Mouse (Mus musculus) forebrain, embryonic 11.5 days (tissue): Measurements from ENCODE around the gene Rpgr. TPM values are rescaled to one million over a fixed set of nuclear protein-coding genes. Genes with fewer than 3 reads are reported as not detected.

Experiments
- ATAC-seq: fragments of 200-750 bp; cut with Nextera tagmentation; replicated peaks from 2 replicates; pipeline ENCODE4 v1.8.0; 2017; ENCODE audit warnings: moderate TSS enrichment; ENCODE audit not compliant: low FRiP score
- DNase-seq: peaks from one replicate; pipeline ENCODE4 v3.0.0-alpha.2; 2017; ENCODE audit warnings: low spot score
- H3K27ac ChIP-seq: fragments of 300-500 bp; sonication (generic); 2 replicates; pipeline ENCODE4 v1.5.1; 2014; ENCODE audit warnings: low read depth, low read length
- H3K27me3 ChIP-seq: fragments of 300-500 bp; sonication (generic); 2 replicates; pipeline ENCODE4 v1.6.1; 2014; ENCODE audit warnings: mild to moderate bottlenecking, low read length, mixed read lengths; ENCODE audit not compliant: control insufficient read depth, insufficient read depth
- H3K36me3 ChIP-seq: fragments of 300-500 bp; sonication (generic); 2 replicates; pipeline ENCODE4 v1.6.1; 2014; ENCODE audit warnings: mild to moderate bottlenecking, low read length, moderate library complexity, mixed read lengths; ENCODE audit not compliant: control insufficient read depth, insufficient read depth
- H3K4me1 ChIP-seq: fragments of 300-500 bp; sonication (generic); replicated peaks from 2 replicates; pipeline ENCODE4 v1.6.1; 2014; ENCODE audit warnings: low read length, mixed read lengths; ENCODE audit not compliant: control insufficient read depth, insufficient read depth
- H3K4me2 ChIP-seq: fragments of 300-500 bp; sonication (generic); 2 replicates; pipeline ENCODE4 v1.6.1; 2014; ENCODE audit warnings: low read depth, mild to moderate bottlenecking, low read length, moderate library complexity, mixed read lengths; ENCODE audit not compliant: severe bottlenecking
- H3K4me3 ChIP-seq: fragments of 300-500 bp; sonication (generic); 2 replicates; pipeline ENCODE4 v1.5.1; 2014; ENCODE audit warnings: low read depth, low read length
- H3K9ac ChIP-seq: fragments of 300-500 bp; sonication (generic); 2 replicates; pipeline ENCODE4 v1.6.1; 2014; ENCODE audit warnings: low read length
- H3K9me3 ChIP-seq: fragments of 300-500 bp; sonication (generic); 2 replicates; pipeline ENCODE4 v1.6.1; 2016; ENCODE audit warnings: low read length, mixed read lengths; ENCODE audit not compliant: control insufficient read depth
- WGBS: fragments of 180-500 bp; shearing (Covaris S2); extraction: QIAGEN DNeasy Blood & Tissue Kit; methylation state at CpG from one replicate; pipeline ENCODE4 v1.1.7; 2014; 5-methylcytosine and 5-hydroxymethylcytosine counted together
- polyA plus RNA-seq: library from polyadenylated mRNA; unstranded; fragments of >200 nt; fragmentation: Nextera tagmentation; extraction: Ambion mirVana; gene quantifications from 2 replicates; pipeline ENCODE4 v1.2.1, GENCODE M21; 2014

The Rpgr gene
- polyA plus RNA-seq, result 33.0 and 37.3 TPM in 2 replicates

- H3K4me3 ChIP-seq, result peak within 1 kb of the TSS; percentile 48
- WGBS, result 20% methylated on average over 40 of the region's 47 CpGs
- peak within 1 kb of the TSS; percentile 56 for H3K9ac ChIP-seq
- H3K27ac ChIP-seq, result peak within 1 kb of the TSS; percentile 37; the same call in 1 of the 2 replicates
- no peaks in the 10 kb centered on the region for H3K4me1 ChIP-seq
- DNase-seq (peak; percentile 94), ATAC-seq (peak; percentile 98)
- peak within 1 kb of the TSS; percentile 45 for H3K4me2 ChIP-seq
- no peaks in the 10 kb centered on the region for H3K27me3 ChIP-seq
- H3K36me3 ChIP-seq, result no peaks in the 10 kb centered on the region
- H3K9me3 ChIP-seq, result no peaks in the 10 kb centered on the region
These were observed at the start of gene Rpgr for GRCm38 (mm10) chrX:10216410-10216949. Rpgr (minus strand) TSS chrX:10216920.

GRCm38 (mm10) chrX:10258260-10258659 lies 41.5 kb upstream of the Rpgr start:
- Histone ChIP-seq H3K9ac (no peak overlapping the region), H3K4me1 (no peaks in the 10 kb centered on the region), H3K4me2 (no peak overlapping the region), H3K9me3 (no peaks in the 10 kb centered on the region), H3K27me3 (no peaks in the 10 kb centered on the region), H3K27ac (no peak overlapping the region), H3K36me3 (no peaks in the 10 kb centered on the region), H3K4me3 (no peak overlapping the region)
- 67% methylated on average over 5 of the region's 5 CpGs for WGBS
- no peak for ATAC-seq
- no peak for DNase-seq

DNA sequence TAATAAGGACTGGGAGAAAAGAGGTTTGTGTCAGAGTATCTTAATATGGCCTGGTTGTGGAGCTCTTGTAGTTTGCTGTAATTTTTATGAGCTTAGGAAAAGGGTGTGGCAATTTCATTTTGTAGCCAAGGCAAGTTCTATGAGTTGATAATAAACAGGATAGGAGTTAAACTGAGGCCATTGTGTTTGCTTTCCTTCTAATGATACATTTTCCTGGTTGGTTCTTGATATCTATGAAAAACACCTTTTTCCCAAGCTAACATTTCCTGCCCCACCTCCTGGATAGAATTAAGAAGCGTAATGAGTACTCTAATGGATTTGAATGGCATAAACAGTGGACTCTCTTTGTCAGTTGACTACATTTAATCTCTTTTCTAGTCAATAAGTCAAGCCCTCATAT lies 41.1 kb upstream of the Rpgr start:
- ATAC-seq, result no peak
- 92% methylated on average over 1 of the region's 1 CpGs for WGBS
- H3K4me2 ChIP-seq, result no peak overlapping the region
- H3K4me1 ChIP-seq, result no peaks in the 10 kb centered on the region
- no peak for DNase-seq
- H3K9ac ChIP-seq, result no peak overlapping the region
- no peak overlapping the region for H3K4me3 ChIP-seq
- H3K27me3 ChIP-seq, result no peaks in the 10 kb centered on the region
- no peaks in the 10 kb centered on the region for H3K36me3 ChIP-seq
- no peak overlapping the region for H3K27ac ChIP-seq
- no peaks in the 10 kb centered on the region for H3K9me3 ChIP-seq

- Histone ChIP-seq H3K36me3 (no peaks in the 10 kb centered on the region), H3K27ac (no peak within 1 kb of the TSS), H3K9me3 (no peaks in the 10 kb centered on the region), H3K4me3 (no peak within 1 kb of the TSS), H3K9ac (no peak within 1 kb of the TSS), H3K4me1 (no peaks in the 10 kb centered on the region), H3K27me3 (no peaks in the 10 kb centered on the region), H3K4me2 (no peak within 1 kb of the TSS)
- 63% methylated on average over 2 of the region's 2 CpGs for whole genome bisulfite sequencing
- ATAC-seq (no peak), DNase-seq (no peak)
These were observed 35.3 kb upstream of the Rpgr start, which contains the start of gene Otc for GRCm38 (mm10) chrX:10251852-10252504. Otc (plus strand) TSS chrX:10252305.

GRCm38 (mm10) chrX:10251357-10251756 lies 34.6 kb upstream of the Rpgr start:
- ATAC-seq (no peak), DNase-seq (no peak)
- H3K9ac ChIP-seq, result no peak overlapping the region
- H3K4me1 ChIP-seq, result no peaks in the 10 kb centered on the region
- H3K9me3 ChIP-seq, result no peaks in the 10 kb centered on the region
- no peaks in the 10 kb centered on the region for H3K36me3 ChIP-seq
- no peak overlapping the region for H3K4me3 ChIP-seq
- H3K27me3 ChIP-seq, result no peaks in the 10 kb centered on the region
- no peak overlapping the region for H3K27ac ChIP-seq
- no peak overlapping the region for H3K4me2 ChIP-seq

DNA sequence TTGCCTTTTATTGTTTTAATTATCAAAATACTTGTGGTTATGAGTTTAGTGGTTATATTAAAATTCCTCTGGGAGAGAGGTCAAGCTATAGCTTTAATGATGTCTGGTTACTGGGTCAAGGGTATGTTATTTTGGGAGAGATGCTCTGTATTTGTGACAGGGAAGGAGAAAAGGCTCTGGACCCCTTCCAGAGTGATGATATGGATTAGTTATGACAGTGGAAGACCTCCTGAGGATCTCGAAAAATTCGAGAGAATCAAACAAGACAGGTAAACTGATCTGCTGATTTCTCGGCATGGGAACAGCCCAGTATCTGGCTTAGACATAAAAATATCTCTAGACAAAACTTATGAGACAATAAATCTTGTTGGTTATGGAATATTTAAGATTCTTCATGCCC lies 27.2 kb upstream of the Rpgr start:
- 77% methylated on average over 3 of the region's 3 CpGs for WGBS

DNA sequence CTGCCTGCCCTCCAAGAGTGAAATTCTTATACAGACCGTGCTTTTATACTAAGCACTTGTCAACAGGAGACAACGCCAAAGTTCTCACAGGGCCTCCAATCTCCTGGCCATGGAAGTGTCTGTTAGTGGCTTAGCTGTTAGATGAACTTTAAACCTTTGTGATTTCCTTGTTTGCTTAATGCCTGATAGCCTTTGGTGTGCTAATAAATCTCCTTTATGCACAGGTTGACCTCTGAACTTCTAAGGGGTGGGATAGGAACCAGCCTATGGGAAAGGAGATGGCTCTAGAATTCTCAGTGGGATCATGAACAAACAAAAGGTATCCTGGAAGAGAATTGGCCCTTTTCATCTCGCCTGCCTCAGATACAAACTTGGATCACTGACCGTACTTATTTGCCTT lies 22.8 kb upstream of the Rpgr start:
- 41% methylated on average over 4 of the region's 4 CpGs for WGBS

More for the DNA sequence above, 27.2 kb upstream of the Rpgr start:
- no peaks in the 10 kb centered on the region for H3K4me1 ChIP-seq
- H3K27ac ChIP-seq, result no peak overlapping the region
- H3K9ac ChIP-seq, result no peak overlapping the region
- H3K27me3 ChIP-seq, result no peaks in the 10 kb centered on the region
- DNase-seq (no peak), ATAC-seq (no peak)
- no peak overlapping the region for H3K4me2 ChIP-seq
- H3K9me3 ChIP-seq, result no peaks in the 10 kb centered on the region
- no peak overlapping the region for H3K4me3 ChIP-seq
- no peaks in the 10 kb centered on the region for H3K36me3 ChIP-seq

GRCm38 (mm10) chrX:10234617-10235016 lies 17.9 kb upstream of the Rpgr start:
- Histone ChIP-seq H3K36me3 (no peaks in the 10 kb centered on the region), H3K4me3 (no peak overlapping the region), H3K27ac (no peak overlapping the region), H3K9me3 (no peaks in the 10 kb centered on the region), H3K9ac (no peak overlapping the region), H3K4me2 (no peak overlapping the region), H3K27me3 (no peaks in the 10 kb centered on the region), H3K4me1 (no peaks in the 10 kb centered on the region)
- ATAC-seq, result no peak
- 88% methylated on average over 3 of the region's 3 CpGs for WGBS
- no peak for DNase-seq

More for the DNA sequence above, 22.8 kb upstream of the Rpgr start:
- Histone ChIP-seq H3K4me3 (no peak overlapping the region), H3K9ac (no peak overlapping the region), H3K27me3 (no peaks in the 10 kb centered on the region), H3K36me3 (no peaks in the 10 kb centered on the region), H3K4me1 (no peaks in the 10 kb centered on the region), H3K27ac (no peak overlapping the region), H3K4me2 (no peak overlapping the region), H3K9me3 (no peaks in the 10 kb centered on the region)
- DNase-seq (no peak), ATAC-seq (no peak)

GRCm38 (mm10) chrX:10233051-10233450 lies 16.3 kb upstream of the Rpgr start:
- WGBS, result 76% methylated on average over 2 of the region's 2 CpGs
- no peak overlapping the region for H3K27ac ChIP-seq
- H3K4me3 ChIP-seq, result no peak overlapping the region
- DNase-seq, result no peak
- H3K4me2 ChIP-seq, result no peak overlapping the region
- no peaks in the 10 kb centered on the region for H3K9me3 ChIP-seq
- H3K36me3 ChIP-seq, result no peaks in the 10 kb centered on the region
- no peak overlapping the region for H3K9ac ChIP-seq
- no peaks in the 10 kb centered on the region for H3K4me1 ChIP-seq
- no peak for ATAC-seq
- no peaks in the 10 kb centered on the region for H3K27me3 ChIP-seq
